Mouse (Mus musculus) pancreas, adult 10 weeks (tissue): ENCODE results near the gene Pgam5. TPM values are rescaled to one million over a fixed set of nuclear protein-coding genes. Genes with fewer than 3 reads are reported as not detected.

ENCODE experiments used
- polyA plus RNA-seq: library from polyadenylated mRNA; stranded (reverse); fragments of 350-450 nt; fragmentation: Illumina TruSeq; extraction: RNeasy Lipid Tissue Mini Kit (QIAGEN cat#74804); gene quantifications from one replicate; pipeline ENCODE4 v1.2.3, GENCODE M21; 2015; ENCODE audit warnings: low read depth, low replicate concordance; ENCODE audit not compliant: insufficient read depth

Gene Pgam5
- 6.3 TPM for polyA plus RNA-seq

DNA sequence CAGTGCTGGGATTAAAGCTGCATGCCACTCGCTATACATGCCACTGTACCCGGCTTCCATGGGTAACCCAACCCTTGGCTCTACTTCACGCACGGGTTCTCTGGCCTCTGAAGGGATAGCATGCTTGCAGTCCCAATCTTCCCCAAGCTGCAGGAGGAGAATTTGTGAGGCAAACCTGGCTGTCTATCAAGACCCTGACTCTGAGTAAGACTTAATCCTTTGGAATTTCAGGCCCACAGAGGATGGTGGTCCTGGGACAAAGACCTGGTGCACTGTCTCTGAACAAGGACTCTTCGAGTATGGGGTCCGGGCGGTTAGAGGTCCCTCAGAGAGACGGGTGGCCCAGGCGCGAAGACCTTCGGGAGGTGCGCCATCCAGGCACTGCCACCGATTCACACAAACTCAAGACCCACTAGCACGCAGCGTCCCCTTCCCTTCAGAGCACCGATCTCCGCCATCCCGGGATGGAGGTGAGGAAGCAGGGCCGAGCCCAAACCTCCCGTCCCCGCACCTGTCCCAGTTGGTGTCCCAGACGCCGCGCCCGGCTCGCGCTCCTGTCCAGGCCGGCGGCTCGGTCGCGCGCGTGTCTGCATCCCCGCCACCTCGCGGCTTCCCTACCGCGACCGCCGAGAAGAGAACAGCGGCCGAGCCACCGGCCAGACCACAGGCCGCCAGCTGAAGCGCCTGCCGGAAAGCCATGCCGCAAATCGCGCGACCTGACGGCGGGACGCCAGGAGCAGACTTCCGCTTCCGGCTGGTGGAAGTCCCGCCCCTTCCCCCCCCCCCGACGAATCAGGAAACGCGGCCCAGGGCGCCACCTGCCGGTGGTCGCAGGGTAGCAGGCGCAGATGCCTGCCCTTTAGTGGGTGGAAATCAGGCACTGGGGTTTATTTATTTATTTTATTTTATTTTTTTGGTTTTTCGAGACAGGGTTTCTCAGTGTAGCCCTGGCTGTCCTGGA, at the start of gene Pgam5:
Gene Pgam5 (minus strand): TSS at position 773 of the 961 bp plus-strand sequence.

DNA sequence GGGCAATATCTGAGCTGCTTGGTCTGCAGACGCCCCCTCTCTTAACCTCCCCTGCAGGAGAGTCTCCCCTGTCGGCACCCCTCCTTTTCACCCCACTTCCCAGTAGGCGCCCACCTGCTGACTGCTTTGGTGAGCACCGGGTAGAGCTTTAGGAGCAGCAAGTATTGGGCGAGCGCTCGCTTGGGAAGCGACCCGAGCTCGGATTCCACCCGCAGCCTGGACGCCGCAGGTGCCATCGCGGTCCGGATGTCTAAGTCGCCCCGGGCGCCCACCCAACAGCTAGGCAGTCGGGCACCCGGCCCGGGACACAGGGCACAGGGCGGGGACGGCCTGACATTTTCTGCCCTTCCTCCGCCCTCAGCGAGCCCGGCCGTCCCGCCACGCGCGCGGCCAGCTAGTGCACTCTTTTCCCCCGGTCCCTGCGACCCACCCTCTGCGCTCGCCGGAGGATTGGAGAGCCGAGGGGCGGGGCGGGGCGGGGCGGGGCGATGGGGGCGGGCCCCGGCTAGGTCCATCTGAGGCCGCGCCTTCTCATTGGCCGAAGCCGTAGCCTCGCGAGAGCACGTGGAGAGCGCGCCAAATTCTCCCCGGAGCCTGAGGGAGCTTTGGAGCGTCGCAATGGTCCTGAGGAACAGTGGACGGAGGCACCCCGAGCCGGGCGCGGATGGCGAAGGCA, 16.2 kb upstream of the Pgam5 start, which contains the start of the genes Pxmp2 and Pole:
Gene Pxmp2 (minus strand): TSS at position 417 of the 676 bp plus-strand sequence.
Gene Pole (plus strand): TSS at position 537 of the 676 bp plus-strand sequence.

DNA sequence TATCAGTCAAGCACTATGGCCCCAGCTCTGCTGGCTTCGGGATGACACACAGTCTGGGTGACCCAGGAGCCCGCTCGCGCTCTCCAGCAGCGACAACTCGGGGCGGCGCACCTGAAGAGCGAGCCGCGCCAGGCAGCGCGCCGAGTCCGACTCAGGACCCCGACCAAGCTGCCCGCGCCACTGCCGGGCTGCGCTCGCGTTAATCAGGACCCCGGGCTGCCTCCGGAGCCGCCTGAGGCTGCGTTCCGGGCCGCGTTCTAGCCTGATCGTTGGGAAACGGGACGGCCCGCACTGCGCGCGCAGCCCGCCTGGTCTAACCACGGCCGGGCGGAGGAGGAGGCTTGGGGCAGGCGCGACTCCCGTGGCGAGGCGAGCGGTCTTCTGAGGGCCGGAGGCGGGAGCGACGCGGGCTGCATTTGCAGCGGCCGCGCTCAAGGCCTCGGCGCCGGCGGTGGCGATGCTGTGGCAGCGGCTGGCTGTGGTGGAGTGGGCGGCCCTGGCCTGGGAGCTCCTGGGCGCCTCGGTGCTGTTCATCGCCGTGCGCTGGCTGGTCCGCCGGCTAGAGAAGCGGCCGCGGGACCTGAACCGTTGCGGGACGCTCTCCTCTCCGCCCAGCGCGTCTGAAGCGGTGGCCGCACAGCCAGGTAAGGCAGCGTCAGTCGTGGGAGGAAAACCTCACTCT, 38.8 kb downstream of the Pgam5 start, which contains the start of gene Ankle2:
Gene Ankle2 (plus strand): TSS at position 225 of the 682 bp plus-strand sequence.

Other genes starting within 250 kb of the Pgam5 start
- not detected for gene Gm17655, start 197.4 kb downstream of the Pgam5 start, polyA plus RNA-seq
- 0.39 TPM for gene Gm35315, start 175.5 kb downstream of the Pgam5 start, polyA plus RNA-seq
- gene Plcxd1, start 169.9 kb downstream of the Pgam5 start, polyA plus RNA-seq = not detected
- 8.6 TPM for gene Gtpbp6, start 161.7 kb downstream of the Pgam5 start, polyA plus RNA-seq
- gene Zfp605, start 159.8 kb downstream of the Pgam5 start, polyA plus RNA-seq = 0.66 TPM
- 8.3 TPM for gene Chfr, start 134.1 kb downstream of the Pgam5 start, polyA plus RNA-seq
- gene Golga3, start 93.2 kb downstream of the Pgam5 start, polyA plus RNA-seq = 6.2 TPM
- 3.5 TPM for gene Ankle2, start 38.9 kb downstream of the Pgam5 start, polyA plus RNA-seq
- 1.5 TPM for gene Pxmp2, start 16.3 kb upstream of the Pgam5 start, polyA plus RNA-seq
- gene Pole, start 16.4 kb upstream of the Pgam5 start, polyA plus RNA-seq = 0.18 TPM
- not detected for gene P2rx2, start 73.3 kb upstream of the Pgam5 start, polyA plus RNA-seq
- gene Lrcol1, start 74.8 kb upstream of the Pgam5 start, polyA plus RNA-seq = not detected
- gene Fbrsl1, start 178.6 kb upstream of the Pgam5 start, polyA plus RNA-seq = 9.7 TPM